Mouse (Mus musculus) T-cell, adult 2 months (primary cell): ENCODE data around the gene Cadps2.

Experiments
- DNase-seq: peaks from one replicate; pipeline ENCODE4 v3.0.0; 2022; ENCODE audit warnings: low spot score

Cadps2 gene

GRCm38 (mm10) chr6:23353480-23353879 lies 485.7 kb downstream of the Cadps2 start:
- no peak for DNase-seq

GRCm38 (mm10) chr6:23337411-23338063 lies 501.7 kb downstream of the Cadps2 start:
- DNase-seq = no peak

- DNase-seq = no peak
These were observed 524.3 kb downstream of the Cadps2 start for GRCm38 (mm10) chr6:23314945-23315344.

- DNase-seq = no peak
These were observed 524.9 kb downstream of the Cadps2 start for GRCm38 (mm10) chr6:23314291-23314690.

GRCm38 (mm10) chr6:23306046-23306445 lies 533.2 kb downstream of the Cadps2 start:
- no peak for DNase-seq

- DNase-seq = no peak
These were observed 540.6 kb downstream of the Cadps2 start for GRCm38 (mm10) chr6:23298596-23298995.

GRCm38 (mm10) chr6:23294685-23295084 lies 544.5 kb downstream of the Cadps2 start:
- DNase-seq = no peak

- no peak for DNase-seq
These were observed 550.5 kb downstream of the Cadps2 start for GRCm38 (mm10) chr6:23288752-23289151.

GRCm38 (mm10) chr6:23281514-23281820 lies 557.8 kb downstream of the Cadps2 start:
- DNase-seq = no peak

GRCm38 (mm10) chr6:23280811-23281513 lies 558.3 kb downstream of the Cadps2 start:
- DNase-seq = no peak

- DNase-seq = no peak
These were observed 565.7 kb downstream of the Cadps2 start for GRCm38 (mm10) chr6:23273483-23273882.

GRCm38 (mm10) chr6:23272979-23273378 lies 566.2 kb downstream of the Cadps2 start:
- no peak for DNase-seq

- no peak for DNase-seq
These were observed 566.7 kb downstream of the Cadps2 start for GRCm38 (mm10) chr6:23272542-23272941.

GRCm38 (mm10) chr6:23260738-23261050 lies 578.5 kb downstream of the Cadps2 start:
- no peak for DNase-seq

GRCm38 (mm10) chr6:23260016-23260737 lies 579.0 kb downstream of the Cadps2 start:
- no peak for DNase-seq

- DNase-seq = no peak
These were observed 581.2 kb downstream of the Cadps2 start for GRCm38 (mm10) chr6:23257981-23258380.

GRCm38 (mm10) chr6:23255161-23255560 lies 584.1 kb downstream of the Cadps2 start:
- DNase-seq = no peak

- no peak for DNase-seq
These were observed 584.6 kb downstream of the Cadps2 start for GRCm38 (mm10) chr6:23254644-23255043.

GRCm38 (mm10) chr6:23253353-23254311 lies 585.6 kb downstream of the Cadps2 start:
- no peak for DNase-seq

GRCm38 (mm10) chr6:23252196-23253135 lies 586.8 kb downstream of the Cadps2 start:
- DNase-seq = no peak

- DNase-seq = no peak
These were observed 587.8 kb downstream of the Cadps2 start for GRCm38 (mm10) chr6:23251431-23251830.
